Mouse (Mus musculus): ENCODE data around the gene Prss21.

DNA sequence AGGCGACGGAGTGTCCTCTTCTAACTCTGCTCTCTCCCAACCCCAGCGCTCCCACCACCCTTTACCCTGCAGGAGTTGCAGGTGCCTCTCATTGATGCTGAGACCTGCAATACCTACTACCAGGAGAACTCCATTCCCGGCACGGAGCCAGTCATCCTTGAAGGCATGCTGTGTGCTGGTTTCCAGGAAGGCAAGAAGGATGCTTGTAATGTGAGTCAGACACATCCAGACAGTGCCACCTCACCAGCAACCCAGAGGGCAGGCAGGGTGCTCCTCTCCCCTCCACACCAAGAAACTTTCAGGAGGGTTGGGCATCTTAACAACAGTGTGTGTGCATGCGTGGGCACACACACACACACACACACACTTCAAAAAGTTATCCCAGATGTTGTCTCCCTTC lies 10.7 kb upstream of the Prss21 start:
- TF ChIP-seq CTCF (IDR thresholded peaks at IDR 0.05; ENCODE audit: low read depth), result no peak
- TF ChIP-seq EP300 (IDR thresholded peaks at IDR 0.05; ENCODE audit: low read depth), result no peak
